Mouse (Mus musculus): ENCODE data around the gene Antxr2. TPM values are rescaled to one million over a fixed set of nuclear protein-coding genes. Genes with fewer than 3 reads are reported as not detected.

Antxr2 gene
- polyA plus RNA-seq, 1 experiment: 33.6 TPM

DNA sequence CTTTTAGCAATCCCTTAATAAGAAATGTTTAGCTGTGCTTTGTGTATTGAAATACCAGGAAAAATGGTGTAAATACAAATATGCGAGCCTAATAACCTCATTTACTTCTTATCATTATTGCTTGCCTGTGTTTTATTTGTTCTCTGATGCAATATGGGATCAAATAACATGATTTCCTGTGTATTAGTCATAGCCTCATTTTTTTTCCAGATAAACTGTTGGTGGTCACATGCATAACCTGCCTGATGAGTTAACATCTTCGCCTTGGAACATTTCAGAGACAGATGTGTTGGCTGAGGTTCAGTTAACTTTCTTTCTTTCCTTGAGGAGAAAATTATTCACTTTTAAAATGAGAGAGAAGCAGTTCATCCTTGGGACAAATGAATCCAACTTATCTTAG, 162.9 kb downstream of the Antxr2 start:
- H3ac ChIP-seq (ENCODE audit: control insufficient read depth, insufficient read length, low read depth): no peak overlapping the region
- TF ChIP-seq CTCF (IDR thresholded peaks at IDR 0.05; ENCODE audit: control insufficient read depth, insufficient read depth, insufficient read length) (no peak), MYOG (IDR thresholded peaks at IDR 0.05; ENCODE audit: control insufficient read depth, extremely low read depth, insufficient read length) (no peak), MAX (IDR thresholded peaks at IDR 0.05) (no peak), CEBPB (IDR thresholded peaks at IDR 0.05; ENCODE audit: low read depth) (peak; percentile 92), FOSL1 (IDR thresholded peaks at IDR 0.05; ENCODE audit: insufficient read depth, low read length, poor library complexity, severe bottlenecking) (peak; percentile 43), USF1 (IDR thresholded peaks at IDR 0.05; ENCODE audit: low read depth) (peak; percentile 61), MYOD1 (IDR thresholded peaks at IDR 0.05; ENCODE audit: control insufficient read depth, insufficient read length, low read depth) (peak; percentile 16)
- H3K4me3 ChIP-seq (ENCODE audit: insufficient read depth, poor library complexity, severe bottlenecking): no peak overlapping the region
- no peaks in the 10 kb centered on the region for H3K79me3 ChIP-seq (ENCODE audit: low read depth)
- H3K27me3 ChIP-seq (ENCODE audit: control insufficient read depth, insufficient read depth, insufficient read length): no peaks in the 10 kb centered on the region
- H3K79me2 ChIP-seq (ENCODE audit: control insufficient read depth, insufficient read depth): no peaks in the 10 kb centered on the region
- H3K36me3 ChIP-seq (ENCODE audit: control insufficient read depth, insufficient read depth): no peaks in the 10 kb centered on the region

- no peaks in the 10 kb centered on the region for H3K79me3 ChIP-seq (ENCODE audit: low read depth)
- H3K4me3 ChIP-seq (ENCODE audit: insufficient read depth, poor library complexity, severe bottlenecking): no peak overlapping the region
- H3K27me3 ChIP-seq (ENCODE audit: control insufficient read depth, insufficient read depth, insufficient read length): no peaks in the 10 kb centered on the region
- no peaks in the 10 kb centered on the region for H3K79me2 ChIP-seq (ENCODE audit: control insufficient read depth, insufficient read depth)
- no peak for TF ChIP-seq MYOD1 (IDR thresholded peaks at IDR 0.05; ENCODE audit: control insufficient read depth, insufficient read length, low read depth)
- no peak for TF ChIP-seq FOSL1 (IDR thresholded peaks at IDR 0.05; ENCODE audit: insufficient read depth, low read length, poor library complexity, severe bottlenecking)
- TF ChIP-seq USF1 (IDR thresholded peaks at IDR 0.05; ENCODE audit: low read depth): no peak
- no peak for TF ChIP-seq MAX (IDR thresholded peaks at IDR 0.05)
- no peak for TF ChIP-seq CTCF (IDR thresholded peaks at IDR 0.05; ENCODE audit: control insufficient read depth, insufficient read depth, insufficient read length)
- no peak for TF ChIP-seq CEBPB (IDR thresholded peaks at IDR 0.05; ENCODE audit: low read depth)
- no peak for TF ChIP-seq MYOG (IDR thresholded peaks at IDR 0.05; ENCODE audit: control insufficient read depth, extremely low read depth, insufficient read length)
- no peak overlapping the region for H3ac ChIP-seq (ENCODE audit: control insufficient read depth, insufficient read length, low read depth)
- no peaks in the 10 kb centered on the region for H3K36me3 ChIP-seq (ENCODE audit: control insufficient read depth, insufficient read depth)
Observed at GRCm38 (mm10) chr5:97866975-97867374, 163.9 kb downstream of the Antxr2 start.

GRCm38 (mm10) chr5:97857101-97857500, 173.7 kb downstream of the Antxr2 start:
- no peaks in the 10 kb centered on the region for H3K79me3 ChIP-seq (ENCODE audit: low read depth)
- TF ChIP-seq MYOG (IDR thresholded peaks at IDR 0.05; ENCODE audit: control insufficient read depth, extremely low read depth, insufficient read length) (no peak), CEBPB (IDR thresholded peaks at IDR 0.05; ENCODE audit: low read depth) (no peak), MYOD1 (IDR thresholded peaks at IDR 0.05; ENCODE audit: control insufficient read depth, insufficient read length, low read depth) (no peak), USF1 (IDR thresholded peaks at IDR 0.05; ENCODE audit: low read depth) (no peak), FOSL1 (IDR thresholded peaks at IDR 0.05; ENCODE audit: insufficient read depth, low read length, poor library complexity, severe bottlenecking) (no peak), CTCF (IDR thresholded peaks at IDR 0.05; ENCODE audit: control insufficient read depth, insufficient read depth, insufficient read length) (no peak), MAX (IDR thresholded peaks at IDR 0.05) (no peak)

DNA sequence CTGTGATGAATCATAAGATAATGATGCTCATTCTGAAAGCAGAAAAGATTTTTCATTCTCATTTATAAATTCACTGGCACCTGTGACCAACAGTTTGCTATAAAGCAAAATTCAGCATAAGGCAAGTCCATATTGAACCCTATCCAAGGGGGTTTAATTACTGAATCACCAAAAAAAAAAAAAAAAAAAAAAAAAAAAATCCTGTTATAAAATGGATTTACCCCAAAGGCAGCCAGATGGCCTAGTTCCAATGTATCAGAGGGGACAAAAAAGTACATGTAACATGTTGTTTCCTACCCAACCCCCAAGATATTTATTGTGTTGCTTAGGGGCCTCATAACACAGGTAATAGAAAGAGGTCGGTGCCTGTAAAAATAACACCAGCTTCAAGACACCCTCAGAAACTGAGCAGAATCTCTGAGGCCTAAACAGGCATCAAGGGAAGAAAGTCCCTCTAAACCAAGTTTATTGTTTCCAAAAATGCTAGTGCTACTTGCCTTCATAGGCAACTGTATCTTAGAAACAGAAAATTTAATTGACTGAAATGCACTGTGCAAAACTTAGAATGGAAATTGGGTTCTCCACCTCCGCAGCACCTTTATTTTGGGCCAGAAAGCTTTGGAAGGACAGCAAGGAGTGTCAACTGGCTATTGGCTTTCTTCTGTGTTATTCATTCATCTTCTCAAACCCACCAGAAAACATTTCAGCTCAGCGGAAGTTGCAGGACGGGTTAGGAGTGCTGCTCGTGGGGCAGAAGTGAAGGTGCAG, 178.7 kb downstream of the Antxr2 start:
- Histone ChIP-seq H3K79me2 (ENCODE audit: control insufficient read depth, insufficient read depth) (no peaks in the 10 kb centered on the region), H3K36me3 (ENCODE audit: control insufficient read depth, insufficient read depth) (no peaks in the 10 kb centered on the region), H3ac (ENCODE audit: control insufficient read depth, insufficient read length, low read depth) (no peak overlapping the region), H3K27me3 (ENCODE audit: control insufficient read depth, insufficient read depth, insufficient read length) (no peaks in the 10 kb centered on the region), H3K4me3 (ENCODE audit: insufficient read depth, poor library complexity, severe bottlenecking) (no peak overlapping the region), H3K79me3 (ENCODE audit: low read depth) (no peaks in the 10 kb centered on the region)
- TF ChIP-seq MAX (IDR thresholded peaks at IDR 0.05) (no peak), CEBPB (IDR thresholded peaks at IDR 0.05; ENCODE audit: low read depth) (no peak), CTCF (IDR thresholded peaks at IDR 0.05; ENCODE audit: control insufficient read depth, insufficient read depth, insufficient read length) (no peak), FOSL1 (IDR thresholded peaks at IDR 0.05; ENCODE audit: insufficient read depth, low read length, poor library complexity, severe bottlenecking) (no peak), MYOD1 (IDR thresholded peaks at IDR 0.05; ENCODE audit: control insufficient read depth, insufficient read length, low read depth) (no peak), USF1 (IDR thresholded peaks at IDR 0.05; ENCODE audit: low read depth) (no peak), MYOG (IDR thresholded peaks at IDR 0.05; ENCODE audit: control insufficient read depth, extremely low read depth, insufficient read length) (no peak)

More at GRCm38 (mm10) chr5:97857101-97857500, 173.7 kb downstream of the Antxr2 start:
- no peak overlapping the region for H3ac ChIP-seq (ENCODE audit: control insufficient read depth, insufficient read length, low read depth)
- H3K79me2 ChIP-seq (ENCODE audit: control insufficient read depth, insufficient read depth): no peaks in the 10 kb centered on the region
- no peak overlapping the region for H3K4me3 ChIP-seq (ENCODE audit: insufficient read depth, poor library complexity, severe bottlenecking)
- no peaks in the 10 kb centered on the region for H3K36me3 ChIP-seq (ENCODE audit: control insufficient read depth, insufficient read depth)
- no peaks in the 10 kb centered on the region for H3K27me3 ChIP-seq (ENCODE audit: control insufficient read depth, insufficient read depth, insufficient read length)

DNA sequence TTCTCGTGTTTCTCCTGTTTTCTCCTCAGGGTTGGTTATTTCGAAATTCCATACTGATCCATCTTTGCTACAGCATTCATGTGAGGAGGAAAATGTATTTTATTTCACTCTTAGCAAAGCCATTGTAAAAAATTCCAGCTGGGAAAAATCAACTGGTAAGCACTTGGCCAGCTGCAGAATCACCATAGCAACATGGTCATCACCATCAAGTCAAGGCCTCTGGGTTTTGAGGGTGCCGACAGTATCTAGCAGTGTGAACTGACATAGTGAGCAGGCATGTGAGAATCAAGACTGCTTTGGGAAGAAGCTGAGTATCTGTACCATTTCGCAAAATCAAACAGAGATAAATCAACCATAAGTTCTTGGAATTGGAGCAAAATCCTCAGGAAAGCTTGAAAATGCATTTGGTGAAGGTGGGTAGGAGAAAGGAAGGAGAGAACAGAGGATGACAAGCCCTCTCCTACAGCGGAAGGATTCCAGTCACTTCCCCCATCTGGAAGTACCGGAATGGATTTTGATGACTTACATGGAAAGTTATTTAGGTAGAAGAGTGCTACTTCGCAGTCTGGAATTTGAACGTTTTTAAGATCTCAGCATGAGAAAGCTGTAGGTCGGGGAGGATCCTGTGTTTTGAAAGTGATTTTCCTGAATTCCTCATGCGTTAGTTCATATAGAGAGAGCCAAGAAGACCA, 183.5 kb downstream of the Antxr2 start:
- Histone ChIP-seq H3K27me3 (ENCODE audit: control insufficient read depth, insufficient read depth, insufficient read length) (no peaks in the 10 kb centered on the region), H3K4me3 (ENCODE audit: insufficient read depth, poor library complexity, severe bottlenecking) (no peak overlapping the region), H3ac (ENCODE audit: control insufficient read depth, insufficient read length, low read depth) (no peak overlapping the region), H3K36me3 (ENCODE audit: control insufficient read depth, insufficient read depth) (no peaks in the 10 kb centered on the region), H3K79me2 (ENCODE audit: control insufficient read depth, insufficient read depth) (no peaks in the 10 kb centered on the region), H3K79me3 (ENCODE audit: low read depth) (no peaks in the 10 kb centered on the region)
- no peak for TF ChIP-seq MYOD1 (IDR thresholded peaks at IDR 0.05; ENCODE audit: control insufficient read depth, insufficient read length, low read depth)
- TF ChIP-seq USF1 (IDR thresholded peaks at IDR 0.05; ENCODE audit: low read depth): no peak
- no peak for TF ChIP-seq MYOG (IDR thresholded peaks at IDR 0.05; ENCODE audit: control insufficient read depth, extremely low read depth, insufficient read length)
- no peak for TF ChIP-seq CEBPB (IDR thresholded peaks at IDR 0.05; ENCODE audit: low read depth)
- no peak for TF ChIP-seq CTCF (IDR thresholded peaks at IDR 0.05; ENCODE audit: control insufficient read depth, insufficient read depth, insufficient read length)
- TF ChIP-seq MAX (IDR thresholded peaks at IDR 0.05): no peak
- no peak for TF ChIP-seq FOSL1 (IDR thresholded peaks at IDR 0.05; ENCODE audit: insufficient read depth, low read length, poor library complexity, severe bottlenecking)

All from C2C12 (cell line).